Mouse (Mus musculus): ENCODE data around the gene Dusp11.

DNA sequence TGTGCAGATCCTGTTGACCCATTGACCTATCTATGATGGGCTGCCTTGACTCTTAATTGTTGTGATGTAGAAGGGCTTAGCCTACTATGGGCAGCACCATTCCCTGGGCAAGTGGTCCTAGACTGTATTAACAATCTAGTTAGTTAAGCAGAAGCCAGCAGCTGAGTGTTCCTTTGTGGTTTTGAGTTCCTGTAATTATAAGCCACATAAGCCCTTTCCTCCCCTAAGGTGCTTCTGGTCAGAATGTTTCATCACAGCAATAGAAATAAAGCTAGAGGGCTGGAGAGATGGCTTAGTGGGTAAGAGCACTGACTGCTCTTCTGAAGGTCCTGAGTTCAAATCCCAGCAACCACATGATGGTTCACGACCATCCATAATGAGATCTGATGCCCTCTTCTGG, 37.8 kb downstream of the Dusp11 start:
- TF ChIP-seq CTCF (IDR thresholded peaks at IDR 0.05; ENCODE audit: control insufficient read depth, insufficient read depth, insufficient read length) = no peak
- no peak for TF ChIP-seq MYOD1 (IDR thresholded peaks at IDR 0.05; ENCODE audit: control insufficient read depth, insufficient read length, low read depth)
- TF ChIP-seq CEBPB (IDR thresholded peaks at IDR 0.05; ENCODE audit: low read depth) = no peak
- no peak for TF ChIP-seq FOSL1 (IDR thresholded peaks at IDR 0.05; ENCODE audit: insufficient read depth, low read length, poor library complexity, severe bottlenecking)
